Mouse (Mus musculus): Measurements from ENCODE around the gene Wrb. TPM values are rescaled to one million over a fixed set of nuclear protein-coding genes. Genes with fewer than 3 reads are reported as not detected.
A peak's percentile ranks its signal among the peaks of the same experiment; 100 is the strongest.
"Not testable (repeated sequence)": the region's sequence is repeated elsewhere in the genome, so short reads cannot be mapped to it uniquely, and the experiment has no call there.

Wrb gene
- total RNA-seq (2017): 11.9 and 27.9 TPM in 2 replicates

DNA sequence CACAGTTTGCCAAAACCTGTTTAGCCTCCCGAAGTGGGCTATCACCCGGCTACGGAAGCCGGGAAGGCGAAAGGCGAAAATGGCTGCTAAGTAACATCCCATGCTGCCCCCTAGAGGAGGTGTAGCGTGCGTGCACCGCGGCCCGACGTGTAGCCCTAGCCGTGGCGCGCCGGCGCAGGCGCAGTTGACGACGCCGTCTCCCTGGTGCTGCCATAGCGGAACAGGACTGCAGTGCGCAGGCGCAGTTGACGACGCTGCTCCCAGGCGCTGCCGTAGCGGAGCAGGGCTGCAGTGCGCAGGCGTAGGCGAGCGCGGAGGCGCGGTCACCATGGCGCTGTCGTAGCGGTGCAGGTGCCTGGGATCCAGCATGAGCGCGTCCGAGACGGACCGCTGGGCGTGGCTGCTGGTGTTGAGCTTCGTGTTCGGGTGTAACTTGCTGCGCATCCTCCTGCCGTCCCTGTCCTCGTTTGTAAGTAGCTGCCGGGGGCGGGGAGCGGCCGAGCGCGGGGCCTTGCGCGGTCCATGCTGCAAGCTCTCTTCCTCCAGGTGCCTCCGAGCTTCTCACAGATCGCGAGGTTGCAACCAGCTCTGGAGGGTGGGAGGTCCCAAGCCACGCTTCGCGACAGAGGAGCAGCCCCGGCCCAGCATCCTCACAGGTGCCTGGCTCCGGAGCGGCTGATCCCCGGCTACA lies at the start of gene Wrb:
TSS of gene Wrb (plus strand) at position 298 of the 691 bp plus-strand sequence.
- peak; percentile 95 for ATAC-seq (replicated peaks; ENCODE audit: low read depth, poor library complexity, severe bottlenecking)

DNA sequence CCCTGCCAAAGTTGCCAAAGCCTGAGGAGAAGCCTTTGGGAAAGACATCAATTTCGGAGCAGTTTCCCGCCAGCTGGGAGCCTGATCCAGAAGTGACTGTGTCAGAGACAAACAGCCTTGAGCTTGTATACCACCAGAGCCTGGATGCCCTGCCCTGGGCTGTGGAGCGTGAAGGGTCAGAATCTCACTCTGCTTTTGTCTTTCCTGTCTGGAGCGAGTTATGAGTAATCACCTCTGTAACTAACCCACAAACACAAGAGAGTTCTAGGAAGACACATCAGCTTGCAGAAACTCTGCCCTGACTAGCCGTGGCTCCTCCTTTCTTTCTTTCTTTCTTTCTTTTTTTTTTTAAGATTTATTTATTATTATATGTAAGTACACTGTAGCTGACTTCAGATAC lies 49.2 kb upstream of the Wrb start:
- ATAC-seq (replicated peaks; ENCODE audit: low read depth, poor library complexity, severe bottlenecking): no peak

DNA sequence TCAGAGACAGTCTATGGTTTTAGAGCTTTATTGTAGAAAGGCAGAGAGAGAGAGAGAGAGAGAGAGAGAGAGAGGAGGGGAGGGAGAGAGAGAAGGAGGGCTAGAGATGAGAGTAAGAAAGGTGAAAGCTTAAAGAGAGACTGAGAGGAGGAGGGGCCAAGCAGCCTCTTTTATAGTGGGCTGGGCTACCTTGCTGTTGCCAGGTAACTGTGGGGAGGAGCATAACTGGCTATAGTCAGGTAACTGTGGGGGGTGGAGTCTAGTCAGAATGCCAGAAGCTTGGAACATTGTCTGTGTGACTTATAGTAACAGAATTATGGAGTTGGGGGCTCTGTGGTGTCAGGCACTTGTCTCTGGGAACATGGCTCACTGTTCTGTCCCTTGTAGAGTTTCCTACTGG lies 47.4 kb upstream of the Wrb start:
- not testable (repeated sequence) for ATAC-seq (replicated peaks; ENCODE audit: low read depth, poor library complexity, severe bottlenecking)

DNA sequence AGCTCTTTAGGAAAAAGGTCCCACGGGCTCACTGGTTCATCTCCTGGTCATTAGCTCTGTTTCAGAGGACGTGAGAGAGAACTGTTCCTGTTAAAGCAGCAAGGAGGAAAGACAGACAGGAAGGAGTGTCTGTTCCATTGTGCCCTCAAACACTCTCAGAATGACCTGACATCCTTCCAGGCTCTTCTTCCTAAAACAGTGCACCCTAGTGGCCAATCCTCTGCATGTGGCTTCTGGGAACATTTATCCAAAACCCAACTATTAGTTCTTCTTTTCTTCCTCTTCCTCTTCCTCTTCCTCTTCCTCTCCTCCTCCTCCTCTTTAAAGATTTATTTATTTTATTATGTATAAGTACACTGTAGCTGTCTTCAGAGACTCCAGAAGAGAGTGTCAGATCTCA lies 42.2 kb upstream of the Wrb start:
- ATAC-seq (replicated peaks; ENCODE audit: low read depth, poor library complexity, severe bottlenecking): peak; percentile 68

DNA sequence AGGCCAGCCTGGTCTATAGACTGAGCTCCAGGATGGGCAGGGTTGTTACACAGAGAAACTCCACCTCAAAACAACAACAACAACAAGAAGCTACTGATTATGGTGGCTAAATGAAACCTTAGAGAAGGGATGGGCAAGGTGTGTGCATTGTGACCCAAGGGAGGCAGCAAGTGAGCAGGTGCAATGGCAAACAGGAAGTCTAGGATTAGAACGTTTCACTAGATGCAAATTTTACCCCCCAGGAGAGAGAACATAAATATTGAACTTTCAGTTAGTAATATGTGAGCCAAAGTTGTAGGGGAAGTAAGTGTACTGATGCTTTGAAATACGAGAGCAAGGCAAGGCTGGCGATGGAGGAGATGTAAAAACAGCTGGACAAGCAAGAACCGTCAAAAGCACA lies 35.5 kb upstream of the Wrb start:
- ATAC-seq (replicated peaks; ENCODE audit: low read depth, poor library complexity, severe bottlenecking): no peak

DNA sequence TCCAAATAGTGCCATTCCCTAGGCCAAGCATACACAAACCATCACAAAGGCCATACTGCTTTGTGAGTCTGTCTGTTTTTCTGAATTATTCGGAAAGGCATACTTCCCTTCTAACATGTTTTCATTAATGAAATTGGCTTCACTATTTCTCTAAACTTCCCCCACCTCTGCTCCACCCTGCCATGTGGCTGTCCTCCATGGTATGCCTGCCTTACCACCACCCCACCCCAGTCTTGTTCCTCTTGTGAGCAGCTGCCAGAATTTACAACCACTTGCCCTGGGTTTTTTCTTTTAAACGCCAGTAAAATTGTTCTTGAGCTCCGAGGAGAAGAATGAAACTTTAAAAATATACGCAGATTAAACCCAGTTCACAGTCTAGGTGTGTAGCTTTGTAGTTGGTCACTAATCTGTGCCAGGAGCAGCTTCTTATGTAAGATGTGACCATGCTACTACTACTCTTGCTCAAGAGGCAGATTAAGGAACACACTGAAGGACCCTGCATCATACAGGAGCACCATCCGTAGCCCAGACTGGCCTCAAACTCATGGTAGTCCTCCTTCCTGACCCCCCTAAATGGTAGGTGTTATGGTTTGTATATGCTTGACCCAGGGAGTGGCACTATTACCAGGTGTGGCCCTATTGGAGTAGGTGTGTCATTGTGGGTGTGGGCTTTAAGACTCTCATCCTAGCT lies 34.4 kb upstream of the Wrb start:
- no peak for ATAC-seq (replicated peaks; ENCODE audit: low read depth, poor library complexity, severe bottlenecking)

DNA sequence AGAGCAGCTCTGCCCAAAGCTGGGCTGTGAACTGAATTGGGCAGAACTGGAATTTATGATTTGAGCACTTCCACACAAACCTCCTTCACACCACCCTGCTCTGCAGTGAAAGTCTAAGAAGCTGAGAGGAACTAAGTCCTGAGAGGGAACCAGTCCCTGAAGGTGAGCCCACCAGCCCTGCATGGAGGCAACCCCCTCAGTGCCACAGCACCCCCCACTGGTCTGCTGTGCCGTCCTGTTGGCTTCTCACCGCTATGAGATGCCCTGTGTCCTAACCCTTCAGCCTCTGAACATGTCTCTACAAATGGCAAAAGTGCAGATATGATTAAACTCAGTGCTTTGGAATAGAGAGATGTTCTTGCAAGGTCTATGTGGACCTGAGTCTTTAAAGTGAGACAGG lies 32.4 kb upstream of the Wrb start:
- no peak for ATAC-seq (replicated peaks; ENCODE audit: low read depth, poor library complexity, severe bottlenecking)

DNA sequence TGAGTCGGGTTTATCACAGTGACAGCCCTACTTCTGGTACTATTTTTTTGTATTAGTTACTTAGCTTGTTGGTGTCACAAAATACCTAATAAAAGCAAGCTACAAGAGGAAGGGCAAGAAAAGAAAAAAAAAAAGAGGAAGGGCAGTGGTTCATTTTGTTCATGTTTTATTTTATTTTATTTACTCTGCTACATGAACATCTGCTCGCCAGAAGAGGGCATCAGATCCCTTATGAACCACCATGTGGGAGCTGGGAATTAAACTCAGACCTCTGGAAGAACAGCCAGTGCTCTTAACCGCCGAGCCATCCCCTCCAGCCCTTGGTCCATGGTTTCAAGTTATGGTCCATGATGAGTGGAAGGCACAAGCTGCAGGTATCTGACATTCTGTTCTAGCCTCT lies 30.5 kb upstream of the Wrb start:
- ATAC-seq (replicated peaks; ENCODE audit: low read depth, poor library complexity, severe bottlenecking): 0 out of 2 replicates have a peak, but pooled peaks have one; percentile 32

DNA sequence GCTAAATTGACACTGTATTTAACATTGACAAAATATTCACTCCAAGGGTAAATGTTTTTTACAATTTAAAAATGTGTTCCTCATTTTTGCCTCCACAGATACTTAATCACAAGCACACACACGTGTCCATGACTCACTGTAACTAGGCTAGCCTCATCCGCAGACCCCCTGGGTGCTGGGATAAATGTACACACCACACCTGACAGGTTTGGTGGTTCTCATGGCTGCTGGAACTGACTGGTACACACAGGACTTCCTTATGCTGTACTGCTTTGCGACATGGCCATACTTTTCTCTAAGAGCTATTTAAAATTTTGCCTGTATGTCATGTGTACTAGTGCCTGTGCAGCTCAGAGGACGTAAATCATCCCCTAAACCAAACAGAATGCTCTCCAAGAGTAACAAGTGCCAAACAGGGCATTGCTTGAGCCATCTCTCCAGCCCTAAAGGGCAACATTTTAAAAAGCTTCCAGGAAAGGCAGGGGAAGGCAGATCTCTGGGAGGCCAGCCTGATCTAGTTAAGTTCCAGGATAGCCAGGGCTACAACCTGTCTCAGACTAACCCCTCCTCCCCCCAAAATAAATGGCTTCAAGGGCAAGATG lies 25.1 kb upstream of the Wrb start:
- ATAC-seq (replicated peaks; ENCODE audit: low read depth, poor library complexity, severe bottlenecking): no peak

DNA sequence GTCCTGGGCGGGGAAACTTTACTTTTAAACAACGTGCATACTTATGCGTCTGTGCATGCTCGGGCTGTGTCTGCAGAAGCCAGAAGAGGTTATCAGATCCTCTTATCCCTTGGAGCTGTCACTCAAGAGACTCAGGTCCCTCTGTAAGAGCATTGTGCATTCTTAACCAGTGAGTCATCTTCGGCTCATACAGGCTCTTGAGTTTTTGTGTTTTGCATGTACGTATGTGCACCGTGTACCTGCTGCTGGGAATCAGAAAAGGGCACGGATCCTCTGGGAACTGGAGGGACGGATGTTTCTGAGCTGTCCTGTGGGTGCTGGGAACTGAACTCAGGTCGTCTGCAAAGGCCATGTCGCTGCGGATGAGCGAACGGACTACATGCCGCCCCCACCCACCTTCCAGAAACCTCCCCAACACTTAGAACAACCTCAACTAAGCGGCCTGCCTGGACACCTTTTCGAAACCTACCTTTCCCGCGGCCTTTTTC lies 18.5 kb upstream of the Wrb start:
- ATAC-seq (replicated peaks; ENCODE audit: low read depth, poor library complexity, severe bottlenecking): no peak

DNA sequence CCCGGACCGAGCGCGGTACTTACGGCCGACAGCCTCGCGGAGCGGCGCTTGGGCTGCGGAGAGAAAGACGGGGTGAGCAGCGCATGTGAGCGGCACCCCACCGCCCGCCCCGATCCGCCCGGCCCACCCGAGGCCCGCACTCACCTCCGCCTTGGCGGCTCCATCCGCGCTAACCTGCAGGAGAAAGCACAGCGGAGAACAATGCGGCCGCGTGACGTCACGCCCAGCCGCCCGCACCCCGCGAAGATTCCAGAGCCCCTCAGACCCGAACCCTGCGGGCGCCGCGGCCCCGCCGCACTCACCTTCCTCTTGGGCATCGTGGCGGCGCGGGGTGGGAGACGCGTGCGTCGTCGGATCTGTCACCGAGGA lies 17.9 kb upstream of the Wrb start:
- no peak; the same call in 1 of the 2 replicates for ATAC-seq (replicated peaks; ENCODE audit: low read depth, poor library complexity, severe bottlenecking)

DNA sequence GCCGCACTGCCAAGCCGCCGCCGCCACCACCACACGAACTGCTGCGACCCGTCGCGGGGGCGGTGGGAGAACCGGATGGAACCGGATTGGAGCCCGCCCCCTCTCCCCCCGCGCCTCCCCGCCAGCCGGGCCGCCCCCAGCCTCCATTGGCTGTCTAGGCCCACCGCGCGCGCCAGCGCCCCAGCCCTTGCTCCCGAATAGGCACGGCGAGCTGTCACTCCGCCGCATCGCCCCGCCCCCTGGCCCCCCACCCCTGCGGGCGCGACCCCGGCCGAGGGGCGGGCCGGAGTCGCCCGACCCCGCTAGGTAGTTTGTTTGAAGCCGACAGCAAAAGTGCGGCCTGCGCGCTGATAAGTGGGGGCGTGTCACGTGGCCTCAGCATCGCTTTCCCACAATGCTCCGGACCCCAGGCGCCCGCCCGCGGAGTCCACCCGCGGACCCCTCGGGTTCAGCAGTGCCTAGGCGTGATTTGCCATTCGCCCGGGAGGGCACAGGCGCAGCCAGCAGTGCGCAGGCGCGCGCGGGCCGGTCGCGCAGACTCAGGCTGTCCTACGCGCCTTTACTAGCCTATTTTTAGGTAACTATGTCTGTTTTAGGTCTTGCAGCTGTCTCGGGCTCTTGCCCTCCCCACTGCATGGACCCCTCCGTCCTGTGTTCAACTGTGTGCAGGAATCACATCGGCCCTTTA lies 17.4 kb upstream of the Wrb start, which contains the start of gene Hmgn1:
TSS of gene Hmgn1 (minus strand) at position 73 of the 688 bp plus-strand sequence.
- peak; percentile 91 for ATAC-seq (replicated peaks; ENCODE audit: low read depth, poor library complexity, severe bottlenecking)

DNA sequence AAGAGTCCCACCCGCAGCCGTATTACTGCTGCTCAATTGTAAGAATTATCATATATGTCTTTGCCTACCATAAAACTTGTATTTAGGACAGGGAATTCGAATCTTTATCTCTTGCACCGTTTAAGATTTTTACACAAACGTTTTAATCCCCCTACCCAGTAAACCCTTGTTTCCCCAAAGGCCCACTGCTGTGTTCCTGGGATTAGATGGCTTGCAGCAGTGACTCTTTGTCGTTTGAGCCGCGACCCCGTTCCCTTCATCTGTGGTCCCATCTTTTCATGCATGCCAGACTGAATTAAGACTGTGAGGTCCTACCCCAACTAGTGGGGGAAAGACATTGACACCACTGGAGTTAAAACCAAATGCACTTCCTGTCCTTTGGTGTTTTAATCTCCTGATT lies 16.7 kb upstream of the Wrb start:
- ATAC-seq (replicated peaks; ENCODE audit: low read depth, poor library complexity, severe bottlenecking): no peak

DNA sequence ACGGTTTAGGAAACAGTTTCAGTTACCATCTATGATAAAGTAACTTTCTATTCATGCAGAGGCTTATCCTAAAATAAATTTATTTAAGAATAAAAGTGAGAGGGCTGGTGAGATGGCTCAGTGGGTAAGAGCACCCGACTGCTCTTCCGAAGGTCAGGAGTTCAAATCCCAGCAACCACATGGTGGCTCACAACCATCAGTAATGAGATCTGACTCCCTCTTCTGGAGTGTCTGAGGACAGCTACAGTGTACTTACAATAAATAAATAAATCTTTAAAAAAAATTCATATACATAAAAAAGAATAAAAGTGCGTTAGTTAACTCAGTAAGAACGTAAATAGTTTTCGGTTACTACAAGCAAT lies 478 bp upstream of the Wrb start:
- ATAC-seq (replicated peaks; ENCODE audit: low read depth, poor library complexity, severe bottlenecking): not testable (repeated sequence)

DNA sequence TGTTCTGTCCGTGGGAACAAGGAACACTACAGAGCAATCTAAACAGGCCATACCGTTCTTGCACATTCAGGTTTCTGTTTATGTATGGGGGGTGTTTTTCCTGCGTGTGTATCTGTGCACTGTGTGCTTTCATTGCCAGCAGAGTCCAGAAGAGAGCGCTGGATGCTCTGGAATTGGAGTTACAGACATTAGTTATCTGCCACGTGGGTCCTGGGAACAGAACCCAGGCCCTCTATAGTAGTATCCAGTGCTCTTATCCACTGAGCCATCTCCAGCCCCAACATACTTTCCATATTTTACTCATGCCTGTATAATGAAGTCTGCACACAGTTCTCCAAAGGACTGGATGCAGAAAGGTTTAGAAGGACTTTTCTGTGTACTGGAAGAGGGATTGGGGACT lies 607 bp downstream of the Wrb start:
- ATAC-seq (replicated peaks; ENCODE audit: low read depth, poor library complexity, severe bottlenecking): no peak; the same call in 1 of the 2 replicates

DNA sequence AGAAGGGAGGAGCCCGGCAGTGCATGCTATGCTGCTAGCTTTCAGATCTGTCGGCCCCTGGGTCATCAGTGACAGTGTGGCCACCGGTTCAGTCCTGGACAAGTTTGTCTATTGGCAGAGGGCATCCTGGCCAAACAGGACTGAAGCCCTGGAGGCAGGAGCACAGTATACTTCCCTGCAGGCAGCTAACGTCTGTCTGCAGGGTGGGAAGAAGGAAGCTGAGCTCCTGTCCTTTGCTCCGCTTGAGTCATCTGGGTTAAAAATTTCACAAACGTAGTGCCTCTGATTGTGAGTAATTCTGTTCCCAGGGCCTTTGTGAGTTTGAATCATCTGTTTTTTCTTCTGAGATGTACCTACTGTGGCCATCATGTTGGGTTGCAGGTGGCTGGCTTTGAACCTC lies 3.6 kb downstream of the Wrb start:
- ATAC-seq (replicated peaks; ENCODE audit: low read depth, poor library complexity, severe bottlenecking): no peak

DNA sequence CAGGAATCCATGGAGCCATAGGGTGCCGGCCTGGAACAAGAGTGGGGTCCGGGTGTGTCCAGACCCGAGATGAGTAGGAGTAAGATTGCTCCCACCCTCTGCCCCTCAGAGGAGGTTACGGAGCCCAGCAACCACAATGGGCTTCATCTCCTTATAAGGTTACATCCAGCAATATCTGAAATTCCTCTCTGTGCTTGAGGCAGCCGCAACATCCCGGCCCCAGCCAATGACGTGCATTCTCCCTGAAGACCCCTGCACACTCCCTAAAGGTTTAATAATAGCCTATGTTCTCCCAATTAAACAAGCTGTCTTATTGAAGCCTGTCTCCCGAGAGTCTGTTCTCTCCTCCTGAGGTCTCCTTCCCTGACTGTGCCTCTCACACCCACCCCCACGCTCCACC lies 4.1 kb downstream of the Wrb start:
- no peak for ATAC-seq (replicated peaks; ENCODE audit: low read depth, poor library complexity, severe bottlenecking)

DNA sequence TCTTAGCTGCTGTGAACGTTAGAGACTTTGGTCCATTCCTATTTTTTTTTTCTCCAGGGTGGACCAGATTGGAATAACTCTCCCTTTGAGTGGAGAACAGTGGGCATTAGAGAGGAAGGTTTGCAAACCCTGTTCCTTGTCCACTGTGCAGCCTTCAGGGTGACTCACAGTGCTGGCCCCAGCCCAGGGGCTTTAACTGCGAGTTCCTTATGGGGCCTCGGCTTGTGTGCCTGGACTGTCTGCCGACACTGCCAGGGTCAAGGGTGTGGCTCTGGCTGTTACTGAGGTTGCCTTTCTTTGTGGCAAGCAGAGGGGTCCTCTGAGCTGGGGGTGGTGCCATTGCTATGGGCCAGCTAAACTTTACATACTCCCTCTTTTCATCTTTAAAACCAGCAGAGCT lies 5.8 kb downstream of the Wrb start:
- ATAC-seq (replicated peaks; ENCODE audit: low read depth, poor library complexity, severe bottlenecking): no peak

DNA sequence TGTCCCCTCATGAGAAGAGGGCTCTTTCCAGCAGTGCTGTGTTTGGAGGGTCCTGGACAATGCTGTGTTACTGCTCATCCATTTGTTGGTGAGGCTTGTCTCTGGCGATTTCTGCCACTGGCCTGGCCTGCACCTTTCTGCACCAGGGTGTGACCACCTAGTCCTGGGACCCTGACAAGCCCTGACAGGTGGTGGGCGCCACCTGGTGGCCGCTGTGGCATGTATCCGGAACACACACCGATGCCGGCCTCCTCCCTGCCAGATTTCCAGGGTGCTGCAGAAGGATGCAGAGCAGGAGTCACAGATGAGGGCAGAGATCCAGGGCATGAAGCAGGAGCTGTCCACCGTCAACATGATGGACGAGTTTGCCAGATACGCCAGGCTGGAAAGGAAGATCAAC lies 6.3 kb downstream of the Wrb start:
- peak; percentile 84 for ATAC-seq (replicated peaks; ENCODE audit: low read depth, poor library complexity, severe bottlenecking)

DNA sequence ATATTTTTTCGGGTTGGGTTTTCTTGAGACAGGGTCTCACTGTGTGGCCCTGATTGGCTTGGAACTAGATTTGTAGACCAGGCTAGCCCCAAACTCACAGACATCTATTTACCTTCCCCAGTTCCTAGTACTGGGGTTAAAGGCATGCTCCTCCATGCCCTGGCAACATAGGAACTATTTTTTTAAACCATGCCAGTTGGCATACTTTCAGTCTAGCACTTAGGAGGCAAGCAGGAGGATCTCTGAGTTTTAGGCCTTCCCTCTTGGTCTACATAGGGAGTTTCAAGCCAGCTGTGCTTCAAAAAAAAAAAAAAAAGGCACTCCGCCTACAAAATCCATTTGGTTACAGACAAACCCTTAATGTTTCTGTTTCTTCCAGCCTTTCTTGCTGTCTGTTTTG lies 9.3 kb downstream of the Wrb start:
- no peak for ATAC-seq (replicated peaks; ENCODE audit: low read depth, poor library complexity, severe bottlenecking)

DNA sequence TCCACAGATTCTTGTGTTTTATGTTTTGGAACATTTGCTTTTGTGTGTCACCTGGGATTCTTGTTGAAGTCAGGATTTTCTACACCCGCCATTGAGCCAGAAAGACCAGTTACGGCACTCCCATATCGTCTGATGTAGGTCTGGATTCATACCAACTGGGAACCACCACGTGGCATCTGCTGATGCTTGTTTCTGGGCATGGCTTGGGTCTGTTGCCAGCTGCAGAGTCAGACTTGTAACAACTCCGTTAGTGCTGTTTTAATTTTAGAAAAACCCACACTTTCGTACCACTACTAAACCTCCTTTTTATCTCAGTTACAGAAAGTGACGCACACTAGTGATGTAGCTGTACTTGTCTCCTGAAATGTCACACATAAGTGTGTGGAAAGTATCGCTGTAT lies 10.8 kb downstream of the Wrb start:
- no peak for ATAC-seq (replicated peaks; ENCODE audit: low read depth, poor library complexity, severe bottlenecking)

Data from common myeloid progenitor, adult 5-6 weeks (primary cell).